Mouse (Mus musculus) midbrain, embryonic 11.5 days (tissue): ENCODE results near the gene Cntfr. TPM values are rescaled to one million over a fixed set of nuclear protein-coding genes. Genes with fewer than 3 reads are reported as not detected.

ENCODE experiments used
- ATAC-seq: fragments of 200-750 bp; cut with Nextera tagmentation; 2 replicates; pipeline ENCODE4 v1.8.0; 2017; ENCODE audit warnings: moderate TSS enrichment, moderate library complexity; ENCODE audit not compliant: low FRiP score
- DNase-seq: peaks from one replicate; pipeline ENCODE4 v3.0.0; 2015; ENCODE audit warnings: low spot score; ENCODE audit errors: missing footprints
- H3K27ac ChIP-seq: fragments of 300-500 bp; sonication (generic); 2 replicates; pipeline ENCODE4 v1.5.1; 2014; ENCODE audit warnings: low read depth, low read length
- H3K27me3 ChIP-seq: fragments of 300-500 bp; sonication (generic); 2 replicates; pipeline ENCODE4 v1.6.1; 2014; ENCODE audit warnings: mild to moderate bottlenecking, low read length, moderate library complexity, mixed read lengths; ENCODE audit not compliant: control insufficient read depth, insufficient read depth
- H3K36me3 ChIP-seq: fragments of 300-500 bp; sonication (generic); 2 replicates; pipeline ENCODE4 v1.6.1; 2014; ENCODE audit warnings: mild to moderate bottlenecking, low read length, moderate library complexity, mixed read lengths; ENCODE audit not compliant: control insufficient read depth, insufficient read depth
- H3K4me1 ChIP-seq: fragments of 300-500 bp; sonication (generic); 2 replicates; pipeline ENCODE4 v1.6.1; 2014; ENCODE audit warnings: low read length; ENCODE audit not compliant: control insufficient read depth, insufficient read depth
- H3K4me2 ChIP-seq: fragments of 300-500 bp; sonication (generic); 2 replicates; pipeline ENCODE4 v1.6.1; 2014; ENCODE audit warnings: mild to moderate bottlenecking, moderate library complexity
- H3K4me3 ChIP-seq: fragments of 300-500 bp; sonication (generic); 2 replicates; pipeline ENCODE4 v1.5.1; 2014; ENCODE audit warnings: low read depth, low read length
- H3K9ac ChIP-seq: fragments of 300-500 bp; sonication (generic); 2 replicates; pipeline ENCODE4 v1.6.1; 2014; ENCODE audit warnings: low read length
- H3K9me3 ChIP-seq: fragments of 300-500 bp; sonication (generic); 2 replicates; pipeline ENCODE4 v1.6.1; 2016; ENCODE audit warnings: low read length; ENCODE audit not compliant: control insufficient read depth
- whole genome bisulfite sequencing: fragments of 180-500 bp; shearing (Covaris S2); extraction: QIAGEN DNeasy Blood & Tissue Kit; methylation state at CpG from one replicate; pipeline ENCODE4 v1.1.7; 2014; 5-methylcytosine and 5-hydroxymethylcytosine counted together
- polyA plus RNA-seq: library from polyadenylated mRNA; unstranded; fragments of >200 nt; fragmentation: Nextera tagmentation; extraction: Ambion mirVana; gene quantifications from 2 replicates; pipeline ENCODE4 v1.2.1, GENCODE M21; 2014

The Cntfr gene
- polyA plus RNA-seq, 1 experiment from 2014 or later, result 33.8 TPM

- peaks cover 13% of the 10 kb centered on the region for H3K36me3 ChIP-seq
- no peak overlapping the region for H3K27ac ChIP-seq
Measured at GRCm38 (mm10) chr4:41663614-41664013, 33.3 kb downstream of the Cntfr start.

GRCm38 (mm10) chr4:41662723-41663122, 34.2 kb downstream of the Cntfr start:
- Histone ChIP-seq H3K36me3 (peaks cover 13% of the 10 kb centered on the region), H3K27ac (no peak overlapping the region)

More at GRCm38 (mm10) chr4:41663614-41664013, 33.3 kb downstream of the Cntfr start:
- Histone ChIP-seq H3K4me2 (no peak overlapping the region), H3K9me3 (no peaks in the 10 kb centered on the region), H3K27me3 (no peaks in the 10 kb centered on the region), H3K9ac (no peak overlapping the region), H3K4me1 (peaks cover 44% of the 10 kb centered on the region), H3K4me3 (no peak overlapping the region)
- no peak for DNase-seq
- ATAC-seq, result no peak
- 70% methylated on average over 9 of the region's 9 CpGs for WGBS

GRCm38 (mm10) chr4:41660851-41661430, 35.9 kb downstream of the Cntfr start:
- H3K27me3 ChIP-seq, result no peaks in the 10 kb centered on the region
- H3K4me3 ChIP-seq, result no peak overlapping the region
- H3K27ac ChIP-seq, result no peak overlapping the region
- 51% methylated on average over 11 of the region's 11 CpGs for WGBS
- ATAC-seq, result peak; percentile 29; the same call in 1 of the 2 replicates
- H3K9me3 ChIP-seq, result no peaks in the 10 kb centered on the region
- peak; percentile 91 for DNase-seq
- no peak overlapping the region for H3K9ac ChIP-seq
- no peak overlapping the region for H3K4me2 ChIP-seq
- peaks cover 19% of the 10 kb centered on the region for H3K36me3 ChIP-seq
- peaks cover 38% of the 10 kb centered on the region for H3K4me1 ChIP-seq

More at GRCm38 (mm10) chr4:41662723-41663122, 34.2 kb downstream of the Cntfr start:
- WGBS, result 92% methylated on average over 11 of the region's 11 CpGs
- Histone ChIP-seq H3K9me3 (no peaks in the 10 kb centered on the region), H3K4me3 (no peak overlapping the region), H3K4me2 (no peak overlapping the region), H3K4me1 (peaks cover 46% of the 10 kb centered on the region), H3K9ac (no peak overlapping the region), H3K27me3 (no peaks in the 10 kb centered on the region)
- ATAC-seq, result no peak
- no peak for DNase-seq

GRCm38 (mm10) chr4:41659556-41659955, 37.3 kb downstream of the Cntfr start:
- ATAC-seq, result no peak
- peaks cover 18% of the 10 kb centered on the region for H3K36me3 ChIP-seq
- DNase-seq, result no peak
- H3K9ac ChIP-seq, result peak overlapping the region; percentile 12; the same call in 1 of the 2 replicates
- no peak overlapping the region for H3K4me2 ChIP-seq
- WGBS, result 60% methylated on average over 13 of the region's 13 CpGs
- no peaks in the 10 kb centered on the region for H3K27me3 ChIP-seq
- peaks cover 26% of the 10 kb centered on the region for H3K4me1 ChIP-seq
- no peak overlapping the region for H3K27ac ChIP-seq
- H3K4me3 ChIP-seq, result no peak overlapping the region
- no peaks in the 10 kb centered on the region for H3K9me3 ChIP-seq

GRCm38 (mm10) chr4:41658566-41659384, 38.1 kb downstream of the Cntfr start:
- H3K27ac ChIP-seq, result no peak overlapping the region
- no peak overlapping the region for H3K4me2 ChIP-seq
- peaks cover 17% of the 10 kb centered on the region for H3K36me3 ChIP-seq
- no peaks in the 10 kb centered on the region for H3K9me3 ChIP-seq
- ATAC-seq (peak; percentile 17; the same call in 1 of the 2 replicates), DNase-seq (no peak)
- 18% methylated on average over 23 of the region's 25 CpGs for WGBS
- H3K27me3 ChIP-seq, result no peaks in the 10 kb centered on the region
- no peak overlapping the region for H3K4me3 ChIP-seq
- no peak overlapping the region for H3K9ac ChIP-seq
- H3K4me1 ChIP-seq, result peaks cover 26% of the 10 kb centered on the region

- Histone ChIP-seq H3K9ac (no peak overlapping the region), H3K4me3 (no peak overlapping the region), H3K4me1 (peaks cover 23% of the 10 kb centered on the region), H3K27ac (no peak overlapping the region), H3K9me3 (no peaks in the 10 kb centered on the region), H3K27me3 (no peaks in the 10 kb centered on the region), H3K36me3 (peaks cover 10% of the 10 kb centered on the region), H3K4me2 (no peak overlapping the region)
- WGBS, result 78% methylated on average over 2 of the region's 2 CpGs
- ATAC-seq (no peak), DNase-seq (no peak)
Measured at GRCm38 (mm10) chr4:41655525-41655924, 41.4 kb downstream of the Cntfr start.

- 15% methylated on average over 7 of the region's 7 CpGs for WGBS
- peaks cover 10% of the 10 kb centered on the region for H3K36me3 ChIP-seq
- H3K4me3 ChIP-seq, result no peak overlapping the region
- H3K4me1 ChIP-seq, result peaks cover 12% of the 10 kb centered on the region
- DNase-seq, result peak; percentile 94
- no peaks in the 10 kb centered on the region for H3K27me3 ChIP-seq
- H3K9me3 ChIP-seq, result no peaks in the 10 kb centered on the region
- no peak overlapping the region for H3K9ac ChIP-seq
- peak; percentile 56 for ATAC-seq
- no peak overlapping the region for H3K27ac ChIP-seq
- no peak overlapping the region for H3K4me2 ChIP-seq
Measured at GRCm38 (mm10) chr4:41654217-41654616, 42.7 kb downstream of the Cntfr start.

GRCm38 (mm10) chr4:41653730-41654129, 43.2 kb downstream of the Cntfr start:
- Histone ChIP-seq H3K9me3 (no peaks in the 10 kb centered on the region), H3K27me3 (no peaks in the 10 kb centered on the region), H3K36me3 (peaks cover 10% of the 10 kb centered on the region), H3K27ac (no peak overlapping the region; the same call in 1 of the 2 replicates), H3K4me3 (no peak overlapping the region), H3K4me2 (no peak overlapping the region), H3K9ac (no peak overlapping the region), H3K4me1 (peaks cover 8% of the 10 kb centered on the region)
- ATAC-seq (peak; percentile 41; the same call in 1 of the 2 replicates), DNase-seq (no peak)
- 66% methylated on average over 6 of the region's 6 CpGs for WGBS

GRCm38 (mm10) chr4:41653296-41653695, 43.6 kb downstream of the Cntfr start:
- H3K36me3 ChIP-seq, result peaks cover 10% of the 10 kb centered on the region
- no peak overlapping the region; the same call in 1 of the 2 replicates for H3K27ac ChIP-seq
- peaks cover 7% of the 10 kb centered on the region for H3K4me1 ChIP-seq
- no peaks in the 10 kb centered on the region for H3K9me3 ChIP-seq
- H3K4me3 ChIP-seq, result no peak overlapping the region
- H3K4me2 ChIP-seq, result no peak overlapping the region
- no peaks in the 10 kb centered on the region for H3K27me3 ChIP-seq
- WGBS, result 42% methylated on average over 6 of the region's 6 CpGs
- ATAC-seq, result peak; percentile 68
- DNase-seq, result peak; percentile 98
- no peak overlapping the region for H3K9ac ChIP-seq
